Mouse (Mus musculus) kidney, adult 2 months (tissue): ENCODE data around the gene Hnrnpul1.

ENCODE experiments used
- CTCF ChIP-seq: fragments of 200-500 bp; conservative IDR thresholded peaks from 2 replicates; pipeline ENCODE4 v1.5.1; 2011; ENCODE audit warnings: low read depth, mild to moderate bottlenecking, control low read depth, low read length, moderate library complexity, mixed read lengths; ENCODE audit not compliant: insufficient read depth, insufficient read length
- POLR2A ChIP-seq: fragments of 200-500 bp; IDR thresholded peaks from one replicate; pipeline ENCODE4 v1.6.1; 2011; ENCODE audit warnings: low read depth, low read length, control low read depth

GRCm38 (mm10) chr7:25711731-25712197 is 42.8 kb downstream of the Hnrnpul1 start:
- TF ChIP-seq CTCF (no peak), POLR2A (no peak)
